Mouse (Mus musculus) 416B (cell line): Measurements from ENCODE around the gene Ints11.

ENCODE experiments used
- DNase-seq: peaks from one replicate; pipeline ENCODE4 v3.0.0; 2011; ENCODE audit warnings: low read depth

Gene Ints11

DNA sequence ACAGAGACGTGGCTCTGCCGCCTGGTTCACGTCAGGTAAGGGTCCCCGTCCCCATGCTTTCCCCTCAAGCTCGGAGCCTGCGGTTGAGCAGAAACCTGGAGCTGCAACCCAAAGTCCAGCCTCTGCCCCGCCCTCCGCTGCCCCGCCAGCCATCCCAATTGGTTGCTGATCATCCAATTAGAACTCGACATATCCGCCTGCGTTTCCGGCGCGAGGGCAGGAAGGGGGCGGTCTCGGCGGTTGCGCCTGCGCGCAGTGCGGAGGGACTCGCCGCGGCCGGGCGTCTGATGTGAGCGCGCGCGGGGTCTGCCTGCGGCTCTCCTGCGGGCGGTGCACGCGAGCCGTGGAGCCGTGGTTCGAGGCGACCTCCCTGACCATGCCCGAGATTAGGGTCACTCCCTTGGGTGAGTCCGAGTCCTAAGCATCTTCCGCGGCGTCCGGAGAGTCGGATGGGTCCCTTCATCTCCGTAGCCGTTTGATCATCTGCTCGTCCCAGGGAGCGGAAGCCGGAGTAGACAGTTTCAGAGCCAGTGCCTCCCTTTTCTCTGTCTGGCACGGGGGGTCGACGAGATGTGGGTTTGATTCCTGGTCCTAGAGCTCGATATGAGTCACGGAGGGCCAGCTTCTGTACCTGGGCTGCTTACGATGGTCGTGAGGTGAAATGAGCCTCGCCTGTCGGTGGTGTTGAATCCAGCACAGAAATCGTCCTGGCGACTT lies at the start of gene Ints11, which contains the start of gene Cptp:
Ints11 (plus strand) TSS at position 230 of the 717 bp plus-strand sequence.
Cptp (minus strand) TSS at position 124 of the 717 bp plus-strand sequence.
- peak; percentile 95 for DNase-seq

- DNase-seq, result peak; percentile 69
Observed at GRCm38 (mm10) chr4:155821025-155821424, 48.3 kb upstream of the Ints11 start.

DNA sequence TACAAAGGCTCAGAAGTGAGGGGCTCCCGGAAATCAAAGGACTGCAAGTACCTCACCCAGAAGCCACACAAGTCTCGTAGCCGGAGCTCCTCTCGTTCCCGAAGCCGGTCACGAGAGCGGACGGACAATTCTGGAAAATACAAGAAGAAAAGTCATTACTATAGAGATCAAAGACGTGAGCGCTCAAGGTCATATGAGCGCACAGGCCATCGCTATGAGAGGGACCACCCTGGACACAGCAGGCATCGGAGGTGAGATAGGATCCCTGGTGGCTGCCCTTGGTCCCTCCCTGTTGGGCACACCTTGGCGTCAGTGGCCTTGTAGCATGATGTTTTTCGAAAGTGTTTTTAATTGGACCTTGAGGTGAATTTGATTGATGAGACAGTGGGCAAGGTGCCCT lies 45.9 kb upstream of the Ints11 start:
- DNase-seq, result no peak

DNA sequence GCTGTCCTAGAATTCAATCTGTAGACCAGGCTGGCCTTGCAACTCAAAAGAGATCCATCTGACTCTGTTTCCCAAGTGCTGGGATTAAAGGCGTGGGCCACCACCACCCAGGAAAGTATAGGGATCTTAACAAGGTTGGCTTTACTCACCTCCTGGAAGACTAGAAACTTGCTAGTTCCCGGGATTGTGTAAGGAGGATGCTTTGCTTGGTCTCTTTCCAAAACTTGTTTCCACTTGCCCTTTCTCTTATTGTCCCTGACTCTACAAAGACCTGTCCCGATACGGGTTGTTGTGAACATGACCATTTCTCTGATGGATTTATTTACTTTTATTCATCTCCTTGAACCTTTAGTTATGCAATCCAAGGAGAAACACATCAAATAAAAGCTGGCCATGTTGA lies 39.5 kb upstream of the Ints11 start:
- no peak for DNase-seq

GRCm38 (mm10) chr4:155830596-155830995 lies 38.8 kb upstream of the Ints11 start:
- DNase-seq, result peak; percentile 54

DNA sequence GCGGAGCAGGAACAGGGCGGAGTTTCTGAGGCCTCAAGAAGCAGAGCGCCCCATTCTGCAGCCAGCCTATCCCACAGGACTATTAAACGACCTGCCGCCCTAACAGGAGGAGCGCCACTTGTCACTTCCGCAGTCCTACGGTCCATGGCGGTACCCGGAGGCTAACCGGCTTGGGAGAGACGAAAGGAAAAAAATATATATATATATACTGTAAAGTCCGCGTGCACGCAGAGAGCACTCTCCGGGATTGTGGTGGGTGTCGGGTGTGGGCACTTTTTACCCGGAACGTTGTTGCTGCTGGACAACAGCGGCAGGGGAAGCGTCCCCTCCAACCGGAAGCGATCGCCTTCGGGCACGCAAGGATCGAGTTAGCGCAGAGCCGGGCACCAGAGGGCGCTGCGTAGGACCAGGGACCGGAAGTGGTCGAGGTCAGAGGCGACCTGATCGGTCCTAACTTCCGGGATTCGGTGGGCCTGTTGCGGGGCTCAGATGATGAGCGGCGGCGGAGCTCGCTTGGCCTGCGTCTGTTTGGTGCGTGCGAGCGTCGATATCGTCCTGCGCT lies 38.1 kb upstream of the Ints11 start, which contains the start of gene Aurkaip1:
Aurkaip1 (plus strand) TSS at position 68 of the 562 bp plus-strand sequence.
- peak; percentile 97 for DNase-seq

DNA sequence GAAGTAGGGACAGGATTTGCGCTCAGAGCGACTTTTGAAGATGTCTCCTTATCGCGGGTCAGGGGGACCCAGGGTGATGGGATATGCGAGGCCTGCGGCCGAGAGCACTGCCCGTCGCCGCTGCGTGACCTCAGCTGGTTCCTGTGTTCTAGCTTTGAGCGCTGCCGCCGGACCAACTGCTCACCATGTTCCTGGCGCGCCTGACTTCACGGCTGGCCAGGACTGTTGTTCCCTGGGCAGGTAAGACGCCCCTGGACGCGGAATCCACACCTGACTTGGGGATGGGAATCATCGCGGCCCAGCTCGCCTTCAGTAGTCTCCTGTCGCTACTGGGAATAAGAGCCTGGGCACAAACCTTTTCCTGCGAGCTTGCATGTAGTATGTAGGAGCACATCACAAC lies 37.5 kb upstream of the Ints11 start:
- no peak for DNase-seq

- no peak for DNase-seq
Observed at GRCm38 (mm10) chr4:155832321-155832720, 37.0 kb upstream of the Ints11 start.

- DNase-seq, result no peak
Observed at GRCm38 (mm10) chr4:155833234-155833633, 36.1 kb upstream of the Ints11 start.

DNA sequence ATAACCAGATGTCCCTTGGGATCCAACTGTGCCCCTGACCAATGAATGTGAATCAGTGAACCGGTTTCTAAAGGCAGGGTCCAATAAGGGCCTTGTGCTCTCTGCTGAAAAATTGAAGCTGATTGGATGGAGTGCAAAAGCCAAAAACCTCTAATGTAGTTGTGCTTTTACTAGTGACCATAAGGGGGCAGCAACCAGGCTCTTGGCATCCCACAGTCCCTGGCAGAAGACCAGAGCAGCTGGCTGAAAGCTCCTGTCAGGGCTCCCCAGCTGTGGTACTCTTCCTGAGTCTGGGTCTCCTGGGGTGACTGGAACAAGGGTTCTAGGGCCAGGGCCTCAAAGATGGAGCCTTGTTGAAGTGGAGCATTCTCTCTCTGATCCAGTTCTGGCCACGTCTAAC lies 35.5 kb upstream of the Ints11 start:
- DNase-seq, result peak; percentile 87

DNA sequence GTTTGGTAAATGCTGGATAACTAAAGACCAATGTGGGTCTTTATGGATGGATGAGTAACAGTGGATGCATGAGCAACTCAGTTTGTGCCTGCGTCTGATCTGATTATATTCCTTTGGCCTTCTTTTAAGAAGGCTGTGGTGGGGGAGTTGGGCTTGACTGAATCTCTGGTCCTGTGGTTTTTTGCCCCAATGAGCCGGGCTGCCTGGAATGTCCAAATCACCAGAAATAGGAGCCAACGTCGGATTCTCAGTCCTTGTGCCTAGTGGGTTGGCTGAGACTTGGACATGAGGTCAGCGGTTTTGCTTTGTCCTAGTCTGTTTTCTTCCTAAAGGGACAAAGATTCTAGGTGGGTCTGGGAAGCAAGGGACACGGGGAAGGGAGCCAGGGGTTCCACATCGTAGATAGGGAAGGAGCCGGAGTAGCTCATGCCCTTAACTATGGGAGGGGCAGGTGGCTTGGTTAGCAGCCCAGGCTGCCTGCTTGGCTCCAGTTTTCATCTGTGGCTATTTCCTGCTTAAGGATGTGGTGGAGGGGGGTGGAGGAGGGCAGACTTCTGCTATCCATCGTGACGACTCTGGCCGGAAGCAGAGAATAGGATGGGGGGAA lies 31.8 kb upstream of the Ints11 start:
- peak; percentile 76 for DNase-seq

- no peak for DNase-seq
Observed at GRCm38 (mm10) chr4:155838187-155839153, 30.9 kb upstream of the Ints11 start.

GRCm38 (mm10) chr4:155839483-155839910 lies 29.8 kb upstream of the Ints11 start, which contains the start of gene Mxra8:
Mxra8 (plus strand) TSS chr4:155839680.
- DNase-seq, result no peak

DNA sequence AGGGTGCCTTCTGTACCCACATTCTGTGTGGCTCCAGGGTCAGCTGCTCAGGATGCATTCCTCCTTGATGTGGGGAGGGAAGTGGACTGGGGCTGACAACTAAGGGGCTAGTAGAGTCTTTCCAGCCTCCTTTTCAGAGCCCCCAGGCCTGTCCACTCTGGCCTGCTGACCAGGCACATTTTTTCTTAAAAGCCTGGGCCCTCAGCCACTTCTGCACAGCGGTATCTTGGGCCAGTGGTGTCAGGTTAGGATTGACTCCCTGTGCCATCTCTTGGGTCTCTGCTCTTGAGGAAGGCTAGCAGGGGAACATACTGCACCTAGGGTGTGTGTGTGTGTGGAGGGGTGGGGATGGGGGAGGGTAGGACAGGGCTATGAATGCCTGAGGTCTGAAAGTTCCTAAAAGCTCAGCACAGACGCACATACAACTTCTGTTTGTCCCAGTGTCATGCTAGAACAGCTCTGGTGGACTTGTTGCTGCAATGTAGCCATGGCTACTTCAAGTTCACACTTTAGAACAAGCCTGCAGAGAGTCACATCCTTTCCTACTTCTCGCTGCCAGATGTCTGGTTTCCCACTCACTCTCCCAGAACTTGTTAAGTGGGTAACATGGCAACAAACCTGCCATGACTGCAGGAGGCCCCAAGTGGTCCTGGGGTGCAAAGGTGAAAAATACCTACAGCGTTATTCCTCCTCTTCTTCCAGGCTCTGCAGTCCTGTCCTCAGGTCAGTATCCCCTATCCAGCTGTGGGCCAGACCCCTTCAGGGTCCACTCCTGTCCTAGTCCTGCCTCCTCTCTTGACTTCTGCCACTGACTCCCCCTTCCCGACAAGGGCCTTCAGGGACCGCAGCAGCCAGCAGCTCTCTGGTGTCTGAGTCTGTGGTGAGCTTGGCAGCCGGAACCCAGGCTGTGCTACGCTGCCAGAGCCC lies 29.0 kb upstream of the Ints11 start:
- DNase-seq, result no peak

DNA sequence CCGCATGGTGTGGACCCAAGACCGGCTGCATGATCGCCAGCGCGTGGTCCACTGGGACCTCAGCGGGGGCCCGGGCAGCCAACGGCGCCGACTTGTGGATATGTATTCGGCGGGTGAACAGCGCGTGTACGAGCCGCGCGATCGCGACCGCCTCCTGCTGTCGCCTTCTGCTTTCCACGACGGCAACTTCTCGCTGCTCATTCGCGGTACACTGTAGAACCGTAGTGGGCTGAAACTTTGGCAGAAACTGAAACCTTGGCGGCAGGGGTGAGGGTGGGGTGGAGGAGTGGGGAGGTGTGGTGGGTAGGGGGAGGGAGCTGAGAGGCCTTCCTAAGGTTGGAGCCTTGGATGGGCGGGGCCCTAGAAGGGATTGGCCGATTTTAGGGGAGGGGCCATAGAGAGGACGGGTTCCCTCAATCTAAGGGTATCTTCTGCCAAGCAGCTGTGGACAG lies 28.3 kb upstream of the Ints11 start:
- peak; percentile 77 for DNase-seq

- no peak for DNase-seq
Observed at GRCm38 (mm10) chr4:155841651-155842270, 27.6 kb upstream of the Ints11 start.

- no peak for DNase-seq
Observed at GRCm38 (mm10) chr4:155843231-155843630, 26.1 kb upstream of the Ints11 start.

DNA sequence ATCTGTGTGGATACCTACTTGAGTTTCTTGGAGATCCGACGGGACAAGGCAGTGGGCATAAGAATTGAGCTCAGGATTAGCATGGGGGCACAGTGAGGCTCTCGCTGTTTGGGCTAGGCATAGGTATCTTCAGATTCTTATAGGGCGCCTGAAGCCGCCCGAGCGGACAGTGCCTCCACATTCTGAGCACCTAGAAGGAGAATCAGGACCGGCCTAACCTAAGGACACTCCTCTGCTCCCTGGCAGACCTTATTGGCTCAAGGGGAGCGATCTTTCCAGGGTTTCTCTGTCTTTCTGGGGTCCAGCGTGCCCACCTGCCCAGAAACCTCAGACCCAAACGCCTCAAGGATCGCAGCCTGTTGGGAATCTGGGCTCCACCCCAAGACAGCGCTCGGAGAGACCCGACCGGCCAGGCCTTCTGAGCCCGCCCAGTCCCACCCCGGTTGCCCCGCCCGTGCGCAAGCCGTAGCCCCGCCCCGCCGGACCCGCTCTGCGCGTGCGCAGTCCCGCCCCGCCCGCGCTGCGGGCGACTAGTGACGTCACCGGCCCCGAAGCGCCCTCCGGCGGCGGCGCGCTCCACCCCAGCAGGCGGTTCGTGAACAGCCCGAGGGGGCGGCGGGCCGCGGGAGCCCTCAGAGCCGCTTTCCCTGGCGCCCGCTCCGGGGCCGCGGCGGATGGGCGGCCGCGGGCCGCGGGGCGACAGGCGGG lies 22.3 kb upstream of the Ints11 start, which contains the start of gene Dvl1:
Dvl1 (plus strand) TSS at position 532 of the 708 bp plus-strand sequence.
- peak; percentile 82 for DNase-seq

GRCm38 (mm10) chr4:155847591-155848352 lies 21.6 kb upstream of the Ints11 start:
- DNase-seq, result peak; percentile 36
